Mouse (Mus musculus): ENCODE results near the gene Pdcd11. TPM values are rescaled to one million over a fixed set of nuclear protein-coding genes. Genes with fewer than 3 reads are reported as not detected.

Gene Pdcd11
- total RNA-seq, 1 experiment from 2014 or later, result 23.2 TPM

DNA sequence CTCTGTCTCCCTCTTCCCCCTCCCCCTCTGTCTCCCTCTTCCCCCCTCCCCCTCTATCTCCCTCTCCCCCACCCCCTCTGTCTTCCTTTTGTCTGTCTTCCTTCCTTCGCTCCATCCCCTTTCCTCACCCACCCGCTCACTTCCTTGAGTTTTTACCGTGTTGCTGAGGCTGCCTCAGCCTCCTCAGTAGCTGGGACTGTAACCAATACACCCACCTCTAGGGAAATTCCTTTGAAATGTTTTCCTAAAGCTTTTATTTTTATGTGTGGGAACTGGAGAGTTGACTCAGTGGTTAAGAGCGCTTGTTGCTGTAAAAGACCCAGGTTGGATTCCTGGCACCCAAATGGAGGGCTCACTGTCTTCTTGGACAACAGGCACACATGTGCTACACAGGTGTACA lies 71.1 kb downstream of the Pdcd11 start:
- no peak for ATAC-seq (ENCODE audit: extremely low read depth, insufficient number of reproducible peaks, low FRiP score, poor library complexity, severe bottlenecking)

DNA sequence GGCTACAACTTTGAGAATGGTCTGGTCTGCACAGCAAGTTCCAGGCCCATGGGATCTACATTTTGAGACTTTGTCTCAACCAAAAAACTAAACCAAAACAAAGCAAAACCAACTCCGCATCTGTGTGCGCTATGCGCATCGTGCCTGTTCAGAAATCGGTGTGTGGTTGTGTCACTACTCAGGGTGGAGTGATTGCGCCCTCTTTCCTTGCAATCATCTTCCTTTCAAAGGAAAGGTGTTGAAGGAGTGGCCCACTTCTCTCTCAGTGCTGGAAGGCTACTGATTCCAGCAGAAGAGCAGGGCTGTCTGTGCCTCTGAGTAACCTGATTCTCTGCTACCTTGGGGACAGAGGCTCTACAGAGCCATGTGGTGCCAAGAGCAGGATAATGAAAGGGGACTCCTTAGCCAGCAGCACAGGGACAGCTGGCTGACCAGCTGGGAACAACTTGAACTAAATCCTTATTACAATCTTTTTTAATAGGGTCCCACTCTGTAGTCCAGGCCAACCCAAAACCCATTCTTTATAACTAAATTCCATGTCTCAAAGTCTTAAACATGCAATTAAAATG lies 72.7 kb downstream of the Pdcd11 start:
- no peak for ATAC-seq (ENCODE audit: extremely low read depth, insufficient number of reproducible peaks, low FRiP score, poor library complexity, severe bottlenecking)

DNA sequence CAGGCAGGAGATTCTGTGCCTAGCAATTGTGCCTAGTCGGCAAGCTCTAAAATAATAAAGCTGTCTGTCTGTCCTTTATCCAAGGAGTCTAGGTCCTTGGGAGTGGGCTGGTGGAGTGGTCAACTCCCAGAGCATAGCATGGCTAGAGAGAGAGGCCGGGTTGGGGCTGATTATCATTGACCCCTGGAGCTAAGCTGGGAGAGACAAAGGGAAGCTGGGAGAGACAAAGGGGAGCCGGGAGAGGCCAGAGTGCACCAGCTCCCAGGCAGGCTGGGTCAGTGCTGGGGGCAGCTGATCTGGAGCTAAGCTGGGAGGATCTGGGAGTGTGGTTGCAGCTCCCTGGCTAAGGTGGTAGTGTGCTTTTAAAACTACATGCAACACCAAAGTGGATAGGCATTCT lies 76.2 kb downstream of the Pdcd11 start:
- ATAC-seq (ENCODE audit: extremely low read depth, insufficient number of reproducible peaks, low FRiP score, poor library complexity, severe bottlenecking), result no peak

DNA sequence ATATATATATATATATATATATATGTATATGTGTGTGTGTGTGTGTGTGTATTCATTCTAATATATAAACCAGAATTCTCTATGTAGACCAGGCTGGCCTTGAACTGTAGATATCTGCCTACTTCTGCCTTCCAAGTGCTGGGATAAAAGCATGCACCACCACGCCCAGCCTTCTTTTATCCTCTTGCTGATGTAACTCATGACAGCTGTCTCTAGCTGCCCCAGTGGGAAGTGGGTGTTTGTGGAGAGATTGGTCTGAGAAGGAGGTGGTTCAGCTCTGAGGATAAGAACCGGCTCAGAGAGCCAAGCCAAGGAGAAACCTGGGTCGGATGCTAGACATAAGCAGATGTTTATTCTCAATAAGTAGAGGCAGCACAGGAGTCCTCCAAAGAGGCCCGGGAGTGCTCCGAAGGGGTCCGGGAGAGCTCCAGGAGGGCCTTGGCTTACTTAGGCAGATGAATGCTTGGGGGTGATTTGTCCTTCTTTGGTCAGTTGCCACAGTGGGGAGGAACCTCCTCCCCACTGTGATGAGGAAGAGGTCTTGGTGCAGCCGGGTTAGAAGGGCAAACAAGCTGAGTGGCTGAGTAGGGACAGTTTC lies 77.1 kb downstream of the Pdcd11 start:
- ATAC-seq (ENCODE audit: extremely low read depth, insufficient number of reproducible peaks, low FRiP score, poor library complexity, severe bottlenecking), result no peak

DNA sequence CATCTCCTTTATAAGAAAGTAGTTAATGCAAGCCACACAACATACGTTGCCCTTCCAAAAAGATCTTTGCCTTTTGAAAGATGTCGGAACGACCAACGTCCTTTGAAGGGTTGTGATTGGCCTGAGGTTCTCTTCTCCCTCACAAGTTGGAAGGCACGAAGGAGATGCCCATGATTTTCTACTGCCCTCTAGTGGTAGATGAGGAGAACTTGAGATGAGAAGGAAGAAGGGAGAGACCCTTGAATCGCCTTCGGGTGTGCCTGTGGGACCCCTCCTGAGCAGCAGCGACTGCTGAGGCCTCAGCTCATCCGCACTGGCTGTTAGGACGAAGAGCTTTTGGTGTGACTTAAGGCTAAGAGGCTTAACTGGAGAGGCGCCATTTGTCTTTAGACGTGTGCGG lies 77.7 kb downstream of the Pdcd11 start:
- ATAC-seq (ENCODE audit: extremely low read depth, insufficient number of reproducible peaks, low FRiP score, poor library complexity, severe bottlenecking), result peak; percentile 61

DNA sequence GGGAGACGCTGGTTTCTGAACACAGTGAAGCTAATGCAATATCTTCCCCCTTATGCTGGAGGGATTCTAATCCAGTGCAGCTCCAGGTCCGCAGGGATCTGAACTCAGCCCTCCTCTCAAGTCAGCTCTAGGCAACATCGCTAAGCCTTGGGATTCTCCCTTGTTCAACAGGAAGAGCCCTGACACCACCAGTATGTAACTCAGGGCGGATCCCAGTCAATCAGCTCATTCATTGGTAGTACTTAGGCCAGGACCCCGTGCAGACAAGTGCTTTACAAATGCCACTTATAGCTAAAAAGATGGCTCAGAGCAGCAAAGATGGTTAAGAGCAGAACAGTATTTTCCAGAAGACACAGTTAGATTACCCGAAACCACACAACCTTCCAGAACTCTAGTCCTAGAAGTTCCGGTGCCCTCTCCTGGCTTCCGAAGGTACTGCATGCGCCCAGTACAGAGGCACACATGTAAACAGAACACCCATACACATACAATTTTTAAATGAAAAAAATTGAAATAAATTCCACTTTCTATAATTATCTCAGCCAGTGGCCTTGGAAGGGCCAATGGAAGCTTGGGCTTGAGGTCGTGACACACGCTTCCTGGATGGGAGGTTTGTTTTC lies 78.3 kb downstream of the Pdcd11 start:
- ATAC-seq (ENCODE audit: extremely low read depth, insufficient number of reproducible peaks, low FRiP score, poor library complexity, severe bottlenecking), result peak; percentile 77

DNA sequence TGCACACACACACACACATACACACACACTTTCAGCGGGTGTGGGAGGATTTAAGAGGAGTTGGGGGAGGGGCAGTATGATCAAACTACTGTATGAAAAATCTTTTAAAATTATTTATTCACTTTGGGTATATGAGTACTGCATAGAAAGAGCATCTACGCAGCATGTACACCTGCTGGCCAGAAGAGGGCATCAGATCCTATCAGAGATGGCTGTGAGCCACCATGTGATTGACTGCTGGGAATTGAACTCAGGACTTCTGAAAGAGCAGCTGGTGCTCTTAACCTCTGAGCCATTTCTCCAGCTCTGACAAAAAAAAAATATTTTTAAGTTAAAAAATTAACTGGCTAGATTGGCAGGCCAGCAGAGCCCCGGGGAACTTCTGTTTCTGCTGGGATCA lies 83.9 kb downstream of the Pdcd11 start:
- ATAC-seq (ENCODE audit: extremely low read depth, insufficient number of reproducible peaks, low FRiP score, poor library complexity, severe bottlenecking), result no peak

DNA sequence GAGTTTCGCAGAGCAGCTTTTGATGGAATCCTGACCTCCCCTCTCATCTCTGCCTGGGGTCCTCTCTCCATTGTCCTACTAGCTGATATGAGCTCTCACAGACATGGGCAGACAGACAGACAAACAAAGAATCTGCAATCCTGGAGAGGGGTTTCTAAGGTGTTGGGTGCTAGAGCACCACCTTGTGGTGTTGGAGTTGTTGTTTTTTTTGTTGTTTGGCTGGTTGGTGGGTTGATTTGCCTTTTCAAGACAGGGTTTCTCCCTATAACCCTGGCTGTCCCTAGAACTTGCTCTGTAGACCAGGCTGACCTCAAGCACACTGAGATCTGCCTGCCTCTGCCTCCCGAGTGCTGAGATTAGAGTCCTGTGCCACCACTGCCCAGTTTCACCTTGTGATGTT lies 84.9 kb downstream of the Pdcd11 start:
- ATAC-seq (ENCODE audit: extremely low read depth, insufficient number of reproducible peaks, low FRiP score, poor library complexity, severe bottlenecking), result no peak

DNA sequence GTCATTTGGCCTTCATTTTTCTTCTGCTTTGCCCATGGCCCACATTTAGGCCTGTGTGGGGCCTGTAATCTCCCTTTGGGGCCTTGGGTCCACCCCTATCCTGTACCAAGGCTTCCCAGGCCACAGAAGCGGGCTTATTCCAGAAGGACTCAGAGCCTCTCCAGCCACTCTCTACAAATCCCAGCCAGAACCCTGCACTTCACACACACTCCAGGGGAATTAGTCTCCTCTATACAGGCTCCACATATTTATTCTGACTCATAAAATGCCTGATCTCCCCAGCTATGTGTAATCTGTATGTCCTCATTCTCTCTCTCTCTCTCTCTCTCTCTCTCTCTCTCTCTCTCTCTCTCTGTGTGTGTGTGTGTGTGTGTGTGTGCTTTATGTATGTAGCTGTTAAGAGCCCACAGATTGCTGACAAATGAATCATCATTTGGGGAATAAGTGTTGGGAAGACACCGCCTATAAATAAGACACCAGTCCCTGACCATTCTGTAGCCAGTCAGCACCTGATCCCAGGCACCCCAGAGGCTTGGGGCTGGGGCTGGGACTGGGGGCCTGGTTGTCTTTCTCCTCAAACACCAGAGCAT lies 86.4 kb downstream of the Pdcd11 start:
- ATAC-seq (ENCODE audit: extremely low read depth, insufficient number of reproducible peaks, low FRiP score, poor library complexity, severe bottlenecking), result no peak

DNA sequence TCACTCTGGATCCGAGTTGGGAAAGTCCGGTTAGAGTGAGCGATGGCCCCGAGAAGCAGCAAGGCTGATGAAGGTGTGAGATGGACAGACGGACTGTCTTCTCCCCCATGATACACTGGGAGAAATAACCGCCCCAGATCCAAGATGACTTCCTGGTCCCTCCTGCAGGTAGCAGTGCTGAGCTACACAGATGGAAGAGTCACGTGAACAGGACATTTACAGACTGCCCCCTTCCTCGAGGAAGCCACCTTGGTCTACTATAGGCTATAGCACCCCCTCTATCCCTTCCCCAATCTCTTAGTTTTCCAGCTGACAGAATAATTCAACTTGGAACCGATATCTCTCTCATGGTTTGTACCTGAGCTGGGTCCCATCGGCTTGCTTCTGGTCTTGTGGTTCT lies 87.4 kb downstream of the Pdcd11 start:
- ATAC-seq (ENCODE audit: extremely low read depth, insufficient number of reproducible peaks, low FRiP score, poor library complexity, severe bottlenecking), result no peak

DNA sequence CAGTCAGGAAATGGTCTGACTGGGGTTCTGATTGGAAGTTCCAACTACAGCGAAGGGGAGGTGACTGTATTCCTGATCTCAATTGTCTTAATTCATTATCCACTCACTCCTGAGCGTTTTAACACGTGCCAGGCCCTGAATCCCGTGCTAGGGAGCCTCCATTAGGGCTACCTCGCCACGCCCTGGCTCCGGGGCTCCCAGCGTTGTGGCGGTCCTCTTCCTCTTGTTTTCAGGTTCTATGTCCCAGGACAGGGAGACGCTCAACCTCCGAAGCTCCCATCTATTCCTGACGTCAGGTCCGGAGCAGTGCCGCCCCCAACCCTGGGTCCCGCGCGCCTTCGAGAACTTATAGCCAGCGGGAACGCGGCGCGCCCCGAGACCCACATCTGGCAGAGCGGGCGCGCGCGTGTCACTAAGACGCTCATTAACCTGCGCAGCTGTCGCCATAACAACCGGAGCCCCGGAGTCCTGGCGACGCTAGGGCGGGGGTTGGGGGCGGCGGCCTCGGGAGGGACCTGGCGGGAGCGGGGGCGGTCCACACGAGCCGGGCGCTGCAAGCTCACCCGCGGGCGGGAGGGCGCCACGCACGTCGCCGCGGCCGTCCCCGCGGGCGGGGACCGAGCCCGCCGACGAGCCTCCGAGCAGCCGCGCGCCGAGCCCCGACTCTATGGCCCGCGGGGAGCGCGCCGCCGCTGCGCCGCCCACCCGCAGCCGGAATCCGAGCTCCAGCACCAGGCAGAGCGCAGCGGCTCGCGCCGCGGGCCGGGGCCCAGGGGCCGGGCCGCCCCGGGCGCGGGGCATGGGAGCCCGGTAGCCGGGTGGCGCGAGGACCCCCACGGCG lies 88.1 kb downstream of the Pdcd11 start, which contains the start of gene Neurl1a:
Neurl1a (plus strand) TSS at position 390 of the 841 bp plus-strand sequence.
- ATAC-seq (ENCODE audit: extremely low read depth, insufficient number of reproducible peaks, low FRiP score, poor library complexity, severe bottlenecking), result no peak

DNA sequence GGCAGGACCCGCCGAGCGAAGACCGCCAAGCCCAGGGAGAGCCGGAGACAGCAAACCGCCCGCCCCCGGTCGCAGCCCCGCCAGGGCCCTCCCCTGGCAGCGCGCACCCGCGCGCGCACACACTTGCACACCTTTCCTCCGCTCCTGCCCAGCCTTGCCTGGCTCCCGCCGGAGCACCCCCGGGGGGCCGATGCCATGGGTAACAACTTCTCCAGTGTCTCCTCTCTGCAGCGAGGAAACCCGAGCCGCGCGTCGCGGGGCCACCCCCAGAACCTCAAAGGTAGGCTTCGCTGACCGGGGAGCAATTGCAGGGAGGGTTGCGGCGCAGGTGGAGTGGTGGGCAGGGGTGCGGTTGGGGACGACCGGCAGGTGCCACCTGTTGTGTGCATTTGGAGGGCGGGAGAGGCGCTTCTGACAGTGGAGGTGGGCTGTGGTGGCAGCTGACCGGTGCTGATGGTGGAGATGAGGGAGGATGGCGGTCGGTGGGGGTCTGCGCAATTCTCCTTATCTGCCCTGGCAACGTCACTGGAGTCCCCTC lies 88.8 kb downstream of the Pdcd11 start:
- ATAC-seq (ENCODE audit: extremely low read depth, insufficient number of reproducible peaks, low FRiP score, poor library complexity, severe bottlenecking), result no peak

DNA sequence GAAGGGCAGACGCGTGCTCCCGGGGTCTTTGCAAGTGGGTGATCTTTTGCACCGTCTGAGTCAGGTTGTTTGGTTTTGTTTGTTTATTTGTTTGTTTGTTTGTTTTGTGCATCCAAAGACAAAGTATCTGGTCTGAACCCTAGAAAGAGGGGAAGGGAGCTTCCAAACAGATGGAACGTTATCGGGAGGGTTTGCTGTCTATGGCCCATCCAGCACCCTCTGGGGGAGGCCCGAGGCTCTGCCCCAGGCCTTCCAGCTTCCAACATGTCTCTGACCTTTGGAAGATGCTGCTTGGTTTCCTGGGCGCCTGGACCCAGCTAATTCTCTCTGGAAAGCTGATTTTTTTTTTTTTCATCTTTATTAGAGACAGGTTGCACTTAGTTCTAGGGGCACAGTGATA lies 89.4 kb downstream of the Pdcd11 start:
- ATAC-seq (ENCODE audit: extremely low read depth, insufficient number of reproducible peaks, low FRiP score, poor library complexity, severe bottlenecking), result no peak

Other genes with a start within 250 kb of the Pdcd11 start
- 0.23 TPM in 1 of 2 replicates, not detected in the other for gene Ina, start 76.1 kb upstream of the Pdcd11 start, total RNA-seq (2017)
- 79.9 and 87.5 TPM in 2 replicates for gene Nt5c2, start 75.6 kb upstream of the Pdcd11 start, total RNA-seq (2017)
- gene Pcgf6, start 39.9 kb upstream of the Pdcd11 start, total RNA-seq (2017), result 12.4 and 14.4 TPM in 2 replicates
- gene Taf5, start 23.0 kb upstream of the Pdcd11 start, total RNA-seq (2017), result 18.2 and 18.4 TPM in 2 replicates
- gene Usmg5, start 121 bp upstream of the Pdcd11 start, total RNA-seq (2017), result 103 and 125 TPM in 2 replicates
- 46.8 and 51.0 TPM in 2 replicates for gene Calhm2, start 47.5 kb downstream of the Pdcd11 start, total RNA-seq (2017)
- gene Calhm1, start 53.5 kb downstream of the Pdcd11 start, total RNA-seq (2017), result not detected in 2 replicates
- not detected in 2 replicates for gene Calhm3, start 67.0 kb downstream of the Pdcd11 start, total RNA-seq (2017)
- 0.12 TPM in 2 replicates for gene Neurl1a, start 88.1 kb downstream of the Pdcd11 start, total RNA-seq (2017)